Mouse (Mus musculus) gastrocnemius, adult 18-20 months (tissue): ENCODE data around the gene Hist1h4f. TPM values are rescaled to one million over a fixed set of nuclear protein-coding genes. Genes with fewer than 3 reads are reported as not detected.
"Not testable (repeated sequence)": the region's sequence is repeated elsewhere in the genome, so short reads cannot be mapped to it uniquely, and the experiment has no call there.

Experiments used
- DNase-seq: peaks from one replicate; pipeline ENCODE4 v3.0.0; 2021; ENCODE audit warnings: low spot score
- long read RNA-seq, 2 experiments: library from polyadenylated mRNA; stranded (forward); transcript quantifications; one replicate each; pipeline ENCODE4 v2.0.0; 2021
- total RNA-seq, 2 experiments: library from RNA; stranded (reverse); gene quantifications; 2 replicates each; pipeline ENCODE4 v1.2.3; 2021

Gene Hist1h4f
- total RNA-seq: 10 to 100 TPM in 1 of 2 experiments, 1 to 10 TPM in 1; 8.3 to 12.3 TPM
- long read RNA-seq, experiment 1: 0 reads
- long read RNA-seq, experiment 2: 0 reads

DNA sequence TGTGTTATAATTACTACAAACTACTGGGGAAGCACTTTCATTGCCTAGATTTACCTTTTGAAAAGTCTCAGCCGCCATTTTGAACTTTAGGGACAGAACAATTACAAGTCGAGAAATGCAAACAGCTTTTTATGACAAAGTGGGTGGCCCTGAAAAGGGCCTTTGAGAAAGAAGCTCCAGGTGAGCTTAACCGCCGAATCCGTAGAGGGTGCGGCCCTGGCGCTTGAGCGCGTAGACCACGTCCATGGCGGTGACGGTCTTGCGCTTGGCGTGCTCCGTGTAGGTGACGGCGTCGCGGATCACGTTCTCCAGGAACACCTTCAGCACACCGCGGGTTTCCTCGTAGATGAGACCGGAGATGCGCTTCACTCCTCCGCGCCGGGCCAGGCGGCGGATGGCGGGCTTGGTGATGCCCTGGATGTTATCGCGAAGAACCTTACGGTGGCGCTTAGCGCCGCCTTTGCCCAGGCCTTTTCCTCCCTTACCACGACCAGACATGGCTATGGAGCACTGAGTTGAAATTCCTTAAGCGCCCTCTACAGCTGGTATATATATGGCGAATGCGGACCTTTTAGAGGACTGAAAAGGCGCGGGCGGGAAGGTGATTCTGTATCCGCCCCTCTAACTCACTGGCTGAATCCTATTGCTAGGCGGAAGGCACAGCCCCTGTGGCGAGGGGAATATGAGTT is at the start of gene Hist1h4f:
Gene Hist1h4f (minus strand): TSS at position 503 of the 689 bp plus-strand sequence.
- DNase-seq: peak; percentile 78

- peak; percentile 80 for DNase-seq
These were observed 46.5 kb upstream of the Hist1h4f start for GRCm38 (mm10) chr13:23597957-23598356.

GRCm38 (mm10) chr13:23595622-23596372 is 44.3 kb upstream of the Hist1h4f start:
- DNase-seq: no peak

DNA sequence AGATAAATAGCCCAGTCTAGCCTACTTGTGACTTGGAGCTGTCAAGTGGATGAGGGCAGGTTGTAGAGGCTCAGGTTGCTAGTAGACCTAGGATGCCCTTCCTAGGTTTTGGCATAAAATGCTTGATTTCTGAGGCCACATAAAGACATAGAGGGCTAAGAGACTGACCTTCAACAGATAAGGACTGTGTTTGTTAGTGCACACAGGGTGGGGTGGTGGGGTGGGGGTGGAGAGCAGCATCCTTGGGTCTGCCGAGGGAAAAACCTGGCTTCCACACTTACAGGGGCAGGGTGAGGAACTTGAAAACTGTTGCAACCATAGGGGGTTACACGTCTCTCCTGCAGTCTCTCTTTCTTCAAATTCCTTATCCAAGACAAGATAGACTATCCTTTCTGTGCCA is 43.7 kb upstream of the Hist1h4f start:
- no peak for DNase-seq

- no peak for DNase-seq
These were observed 41.8 kb upstream of the Hist1h4f start for GRCm38 (mm10) chr13:23593051-23593770.

- no peak for DNase-seq
These were observed 41.2 kb upstream of the Hist1h4f start for GRCm38 (mm10) chr13:23592614-23593013.

DNA sequence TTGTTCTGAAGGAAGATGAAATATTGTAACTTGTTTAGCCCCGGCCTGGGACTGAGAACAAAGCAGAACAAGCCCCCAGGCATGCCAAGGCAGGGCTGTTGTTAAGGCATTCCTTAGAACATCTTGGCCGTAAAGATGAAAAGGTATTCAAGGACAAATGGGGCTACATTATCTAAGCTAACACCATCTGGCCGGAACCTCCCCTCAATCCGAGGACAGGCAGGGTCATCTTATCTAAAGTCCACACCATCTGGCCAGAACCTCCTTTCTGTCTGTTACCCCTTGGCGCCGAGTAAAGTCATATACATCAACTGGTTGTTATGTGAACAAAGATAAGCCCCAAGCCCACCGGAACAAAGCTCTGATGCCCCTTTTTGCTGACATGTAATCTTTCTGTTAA is 40.4 kb upstream of the Hist1h4f start:
- DNase-seq: not testable (repeated sequence)

- no peak for DNase-seq
These were observed 39.8 kb upstream of the Hist1h4f start for GRCm38 (mm10) chr13:23591206-23591605.

DNA sequence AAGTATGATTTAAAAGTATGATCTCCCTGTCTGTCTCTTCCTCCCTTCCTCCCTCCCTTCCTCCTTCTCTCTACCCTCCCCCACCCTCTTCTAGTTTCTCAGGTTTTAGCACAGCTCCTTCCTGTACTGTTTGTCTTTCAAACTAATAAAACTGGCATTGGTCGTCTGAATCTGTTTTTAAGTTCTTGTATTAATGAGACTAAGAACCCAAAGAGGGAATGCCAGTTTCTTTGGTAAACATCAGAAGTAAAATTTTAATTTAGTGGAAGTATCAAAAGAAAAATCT is 35.4 kb upstream of the Hist1h4f start:
- no peak for DNase-seq

- no peak for DNase-seq
These were observed 34.9 kb upstream of the Hist1h4f start for GRCm38 (mm10) chr13:23586099-23586939.

- DNase-seq: peak; percentile 72
These were observed 34.1 kb upstream of the Hist1h4f start for GRCm38 (mm10) chr13:23585442-23586098.

DNA sequence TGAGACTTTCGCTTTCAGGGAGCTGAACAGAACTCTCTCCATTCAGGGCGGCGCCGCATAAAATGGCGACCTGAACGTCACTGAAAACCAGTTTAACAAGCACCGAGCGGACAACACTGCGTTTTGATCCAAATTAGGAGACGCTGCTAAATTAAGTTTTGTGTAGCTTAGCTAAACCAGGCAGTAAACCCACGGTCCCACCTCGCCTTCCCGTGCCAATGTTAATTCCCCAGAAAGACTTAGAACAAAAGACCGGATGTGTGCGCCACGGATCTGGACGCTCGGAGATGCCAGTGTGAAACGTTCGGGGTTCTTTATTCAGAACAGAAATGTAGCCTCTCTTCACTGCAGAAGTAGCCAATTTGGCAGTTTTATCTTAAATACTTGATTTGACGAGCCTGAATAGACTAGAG is 33.6 kb upstream of the Hist1h4f start:
- DNase-seq: peak; percentile 62

DNA sequence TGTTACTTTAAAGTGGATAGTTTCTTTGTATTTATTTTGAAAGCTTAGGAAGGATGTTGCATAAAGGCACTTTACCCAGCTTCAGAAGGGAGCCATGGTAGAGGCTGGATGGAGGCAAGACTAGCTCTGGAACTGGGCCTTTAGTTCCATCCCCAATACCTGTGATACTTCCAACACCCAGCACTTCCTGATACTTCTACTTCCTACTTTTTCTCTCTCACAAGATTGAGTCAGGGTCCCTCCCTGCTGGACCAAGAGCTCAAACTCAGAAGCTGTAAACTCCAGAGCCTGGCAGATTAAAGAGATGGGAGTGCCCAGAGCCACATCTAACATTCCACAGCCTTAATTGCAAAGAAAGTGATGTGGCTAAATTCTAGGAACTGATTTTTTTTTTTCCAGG is 32.9 kb upstream of the Hist1h4f start:
- no peak for DNase-seq

- DNase-seq: no peak
These were observed 32.1 kb upstream of the Hist1h4f start for GRCm38 (mm10) chr13:23583387-23584068.

DNA sequence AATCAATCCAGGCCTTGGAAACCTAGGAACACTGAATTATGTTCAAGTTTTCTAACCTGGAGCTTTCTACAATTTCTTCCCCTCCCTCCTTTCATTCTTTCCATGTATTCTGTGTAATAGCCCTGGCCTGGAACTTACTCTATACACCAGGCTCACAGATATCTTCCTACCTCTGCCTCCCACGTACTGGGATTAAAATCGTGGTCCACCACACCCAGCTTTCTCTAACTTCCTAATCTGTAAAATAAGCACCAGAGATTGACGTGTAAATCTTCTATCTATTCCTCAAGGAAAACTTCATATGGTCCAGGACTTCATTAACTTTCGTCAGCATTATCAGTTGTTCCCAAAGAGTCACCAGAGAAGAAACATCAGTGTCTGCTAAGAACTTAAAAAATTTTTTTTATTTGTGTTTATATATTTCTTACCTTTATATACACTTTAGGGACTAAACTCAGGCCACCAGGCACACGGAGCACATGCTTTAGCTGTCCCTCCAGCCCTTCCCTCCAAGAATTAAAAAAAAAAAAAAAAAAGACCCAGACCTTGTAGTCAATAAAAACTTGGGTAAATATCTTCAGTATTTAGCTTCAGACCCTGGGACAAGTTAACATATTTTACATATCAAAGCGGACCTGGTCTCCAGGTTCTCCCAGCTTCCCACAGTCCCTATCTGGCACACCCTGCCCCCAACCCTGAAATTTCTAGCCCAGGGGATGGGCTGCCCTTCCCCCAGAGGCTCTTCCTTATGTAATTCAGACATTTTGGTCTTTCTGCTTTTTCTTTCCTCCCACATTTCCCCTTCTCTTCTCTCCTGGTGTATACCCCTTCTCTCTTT is 31.0 kb upstream of the Hist1h4f start:
- DNase-seq: no peak

DNA sequence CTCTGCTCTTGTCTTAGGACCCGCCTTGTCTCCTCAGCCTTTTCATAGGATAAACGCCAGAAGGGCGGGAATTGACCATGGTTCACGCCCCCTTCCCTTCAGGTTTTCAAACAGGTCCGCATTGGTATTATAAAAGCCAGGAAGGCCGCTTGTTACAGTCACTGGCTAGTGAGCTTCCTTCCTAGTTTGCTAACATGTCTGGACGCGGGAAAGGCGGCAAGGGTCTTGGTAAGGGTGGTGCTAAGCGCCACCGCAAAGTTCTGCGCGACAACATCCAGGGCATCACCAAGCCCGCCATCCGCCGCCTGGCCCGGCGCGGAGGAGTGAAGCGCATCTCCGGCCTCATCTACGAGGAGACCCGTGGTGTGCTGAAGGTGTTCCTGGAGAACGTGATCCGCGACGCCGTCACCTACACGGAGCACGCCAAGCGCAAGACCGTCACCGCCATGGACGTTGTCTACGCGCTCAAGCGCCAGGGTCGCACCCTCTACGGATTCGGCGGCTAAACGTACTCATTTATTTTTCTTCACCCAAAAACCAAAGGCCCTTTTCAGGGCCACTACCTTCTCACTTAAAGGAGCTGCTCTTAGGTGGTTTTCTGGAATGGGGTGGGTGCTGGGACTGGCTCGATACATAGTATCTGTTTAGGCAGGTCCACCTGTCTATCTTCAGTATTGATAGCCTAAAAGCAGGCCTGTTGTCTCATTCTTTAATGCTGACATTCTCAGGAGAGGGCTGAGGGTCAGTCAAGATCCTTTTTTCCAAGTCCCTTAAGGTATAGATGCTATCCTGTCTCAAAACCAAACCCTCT is 30.2 kb upstream of the Hist1h4f start, which contains the start of gene Hist1h4d:
Gene Hist1h4d (plus strand): TSS at position 191 of the 811 bp plus-strand sequence.
- peak; percentile 98 for DNase-seq

GRCm38 (mm10) chr13:23577835-23578234 is 26.4 kb upstream of the Hist1h4f start:
- no peak for DNase-seq

GRCm38 (mm10) chr13:23576906-23577639 is 25.6 kb upstream of the Hist1h4f start:
- no peak for DNase-seq
